Mouse (Mus musculus) frontal cortex, postnatal 36 days (tissue): ENCODE data around the gene Fasl.

Experiments used
- DNase-seq, 2 experiments: peaks; one replicate each; pipeline ENCODE4 v3.0.0; 2022; ENCODE audit warnings: low spot score in 2 of 2

The Fasl gene

GRCm38 (mm10) chr1:161788339-161788738 lies at the start of gene Fasl:
TSS of gene Fasl (minus strand) at chr1:161788495.
- no peak for DNase-seq

GRCm38 (mm10) chr1:161826677-161827076 lies 38.4 kb upstream of the Fasl start:
- no peak for DNase-seq

GRCm38 (mm10) chr1:161809428-161809827 lies 21.1 kb upstream of the Fasl start:
- DNase-seq, result no peak

- DNase-seq, result no peak
These were observed 20.7 kb upstream of the Fasl start for GRCm38 (mm10) chr1:161808980-161809379.

GRCm38 (mm10) chr1:161804541-161804971 lies 16.3 kb upstream of the Fasl start:
- no peak for DNase-seq

GRCm38 (mm10) chr1:161801321-161801720 lies 13.0 kb upstream of the Fasl start:
- DNase-seq, result no peak

GRCm38 (mm10) chr1:161800256-161800655 lies 12.0 kb upstream of the Fasl start:
- no peak for DNase-seq

- DNase-seq, result no peak
These were observed 11.5 kb upstream of the Fasl start for GRCm38 (mm10) chr1:161799791-161800190.

- DNase-seq, result no peak
These were observed 10.6 kb upstream of the Fasl start for GRCm38 (mm10) chr1:161798866-161799265.

GRCm38 (mm10) chr1:161794447-161795211 lies 6.3 kb upstream of the Fasl start:
- DNase-seq, result no peak

GRCm38 (mm10) chr1:161793321-161793720 lies 5.0 kb upstream of the Fasl start:
- DNase-seq, result no peak

GRCm38 (mm10) chr1:161792687-161792969 lies 4.3 kb upstream of the Fasl start:
- DNase-seq, result no peak

- no peak for DNase-seq
These were observed 3.8 kb upstream of the Fasl start for GRCm38 (mm10) chr1:161791854-161792686.

GRCm38 (mm10) chr1:161782725-161783124 lies 5.6 kb downstream of the Fasl start:
- peak in 1 of 2 experiments; percentile 6 for DNase-seq

GRCm38 (mm10) chr1:161781594-161781993 lies 6.7 kb downstream of the Fasl start:
- no peak for DNase-seq

- DNase-seq, result no peak
These were observed 9.2 kb downstream of the Fasl start for GRCm38 (mm10) chr1:161779057-161779456.

- no peak for DNase-seq
These were observed 13.1 kb downstream of the Fasl start for GRCm38 (mm10) chr1:161775151-161775550.

- DNase-seq, result no peak
These were observed 17.0 kb downstream of the Fasl start for GRCm38 (mm10) chr1:161771293-161771692.

- DNase-seq, result no peak
These were observed 19.0 kb downstream of the Fasl start for GRCm38 (mm10) chr1:161769329-161769728.

GRCm38 (mm10) chr1:161767101-161767524 lies 21.2 kb downstream of the Fasl start:
- no peak for DNase-seq

GRCm38 (mm10) chr1:161766656-161767055 lies 21.6 kb downstream of the Fasl start:
- DNase-seq, result no peak

- no peak for DNase-seq
These were observed 22.4 kb downstream of the Fasl start for GRCm38 (mm10) chr1:161765932-161766331.

- no peak for DNase-seq
These were observed 23.3 kb downstream of the Fasl start for GRCm38 (mm10) chr1:161764964-161765363.
